ENCODE assay signal across 7 mouse cellular contexts in genomic region chr3:37073211-37073610, GRCm38 (mm10). TPM values are rescaled to one million over a fixed set of nuclear protein-coding genes. Genes with fewer than 3 reads are reported as not detected.
DNase-seq lines count a peak whose midpoint lies in the region; ATAC-seq and TF ChIP-seq lines count a peak whose summit lies in the region.

No protein-coding gene starts in this region.

- peak; percentile 66 for TF ChIP-seq CTCF in liver, adult 2 months (IDR thresholded peaks at IDR 0.05; ENCODE audit: low read depth, low read length)

- no peaks in the 10 kb centered on the region for H3K4me1 ChIP-seq in liver, adult 2 months (ENCODE audit: control insufficient read depth, insufficient read depth, low read length)
- H3K4me1 ChIP-seq in liver, embryonic 11.5 days (replicated peaks; ENCODE audit: control insufficient read depth, insufficient read depth, low read length): no peaks in the 10 kb centered on the region
- no peaks in the 10 kb centered on the region for H3K4me1 ChIP-seq in hindbrain, embryonic 10.5 days (replicated peaks)

- DNase-seq in liver, adult 2 months (ENCODE audit: extremely low read depth, low read depth, low spot score): peak; percentile 25
- DNase-seq in liver, embryonic 11.5 days (ENCODE audit: low spot score): no peak
- peak; percentile 56 for DNase-seq in adrenal gland, postnatal 10 days
- peak; percentile 64 for DNase-seq in heart, adult 8-10 months (ENCODE audit: low spot score)
- peak; percentile 58 for DNase-seq in left cerebral cortex, postnatal 4 days
- DNase-seq in testis, postnatal 14 days (ENCODE audit: low spot score): peak; percentile 30
- DNase-seq in hindbrain, embryonic 10.5 days (ENCODE audit: low spot score): no peak

- no peaks in the 10 kb centered on the region for H3K36me3 ChIP-seq in liver, adult 2 months (ENCODE audit: control insufficient read depth, insufficient read depth, low read length)
- H3K36me3 ChIP-seq in liver, embryonic 11.5 days (ENCODE audit: control insufficient read depth, insufficient read depth, low read length): no peaks in the 10 kb centered on the region
- H3K36me3 ChIP-seq in hindbrain, embryonic 10.5 days: no peaks in the 10 kb centered on the region

- H3K4me3 ChIP-seq in liver, adult 2 months (ENCODE audit: insufficient read depth, low read depth, low read length): no peak overlapping the region
- H3K4me3 ChIP-seq in liver, embryonic 11.5 days (ENCODE audit: low read depth, low read length): no peak overlapping the region
- H3K4me3 ChIP-seq in hindbrain, embryonic 10.5 days: no peak overlapping the region

- no peaks in the 10 kb centered on the region for H3K9me3 ChIP-seq in liver, embryonic 11.5 days (ENCODE audit: control insufficient read depth, low read length)
- peaks cover 10% of the 10 kb centered on the region for H3K9me3 ChIP-seq in hindbrain, embryonic 10.5 days

- no peak for ATAC-seq in liver, embryonic 11.5 days (replicated peaks; ENCODE audit: low FRiP score)

- no peak overlapping the region for H3K9ac ChIP-seq in liver, adult 2 months (ENCODE audit: low read depth, low read length)
- no peak overlapping the region for H3K9ac ChIP-seq in liver, embryonic 11.5 days (ENCODE audit: low read depth, low read length)

- TF ChIP-seq POLR2A in liver, adult 2 months (IDR thresholded peaks at IDR 0.05; ENCODE audit: extremely low read depth, insufficient read depth, low read length): no peak

- intact Hi-C loops in left cerebral cortex, postnatal 4 days (cut with DNase I): no loop called here

- H3K27ac ChIP-seq in liver, adult 2 months (replicated peaks; ENCODE audit: insufficient read depth, low read depth, low read length): no peak overlapping the region
- H3K27ac ChIP-seq in liver, embryonic 11.5 days (ENCODE audit: low read depth, low read length): no peak overlapping the region
- H3K27ac ChIP-seq in hindbrain, embryonic 10.5 days: no peak overlapping the region

- no peaks in the 10 kb centered on the region for H3K79me2 ChIP-seq in liver, adult 2 months (ENCODE audit: control insufficient read depth, insufficient read depth, low read length)

- H3K27me3 ChIP-seq in liver, adult 2 months (ENCODE audit: control insufficient read depth, insufficient read depth, low read length): no peaks in the 10 kb centered on the region
- no peaks in the 10 kb centered on the region for H3K27me3 ChIP-seq in liver, embryonic 11.5 days (replicated peaks; ENCODE audit: control insufficient read depth, insufficient read depth, low read length)
- H3K27me3 ChIP-seq in hindbrain, embryonic 10.5 days (ENCODE audit: insufficient read depth, poor library complexity, severe bottlenecking): no peaks in the 10 kb centered on the region

- H3K4me2 ChIP-seq in liver, embryonic 11.5 days: no peak overlapping the region

RNA-seq across cellular contexts. Expression of gene Adad1, which starts 9.9 kb away (rescaled TPM):
- total RNA-seq in liver, adult 2 months (2014; rRNA removed): not detected in 2 replicates
- not detected in 2 replicates for polyA plus RNA-seq in liver, adult 2 months (2012; rRNA removed)
- 0.21 and 0.36 TPM in 2 replicates for polyA plus RNA-seq in liver, embryonic 11.5 days (2014; fragmentation: Nextera tagmentation; extraction: Ambion mirVana)
- total RNA-seq in adrenal gland, postnatal 10 days (2021): not detected
- total RNA-seq in heart, adult 8-10 months (2022): not detected
- not detected for total RNA-seq in left cerebral cortex, postnatal 4 days (2021)
- polyA plus RNA-seq in hindbrain, embryonic 10.5 days (2016; fragmentation: Nextera tagmentation; extraction: Ambion mirVana): 0.12 and 0.26 TPM in 2 replicates

RNA-seq across cellular contexts. Expression of gene Il2, which starts 52.5 kb away (rescaled TPM):
- total RNA-seq in liver, adult 2 months (2014; rRNA removed): not detected in 2 replicates
- not detected in 2 replicates for polyA plus RNA-seq in liver, adult 2 months (2012; rRNA removed)
- polyA plus RNA-seq in liver, embryonic 11.5 days (2014; fragmentation: Nextera tagmentation; extraction: Ambion mirVana): 0.18 and 0.32 TPM in 2 replicates
- not detected for total RNA-seq in adrenal gland, postnatal 10 days (2021)
- total RNA-seq in heart, adult 8-10 months (2022): not detected
- not detected for total RNA-seq in left cerebral cortex, postnatal 4 days (2021)
- polyA plus RNA-seq in hindbrain, embryonic 10.5 days (2016; fragmentation: Nextera tagmentation; extraction: Ambion mirVana): 0.18 and 0.35 TPM in 2 replicates

Comparison
In these comparisons a context has a peak if more than half of its experiments do, and no peak if none do; other contexts are left out.
1. DNase-seq: peak in liver, adult 2 months (single experiment), adrenal gland, postnatal 10 days (single experiment), heart, adult 8-10 months (single experiment), left cerebral cortex, postnatal 4 days (single experiment) and testis, postnatal 14 days (single experiment); none in liver, embryonic 11.5 days (single experiment) and hindbrain, embryonic 10.5 days (single experiment).